Mouse (Mus musculus) stomach, postnatal 0 days (tissue): ENCODE data around the gene Spred3.

Source experiments
- CTCF ChIP-seq: IDR thresholded peaks from 2 replicates; pipeline ENCODE4 v1.5.1; 2016; ENCODE audit warnings: antibody characterized with exemption, low read depth, mild to moderate bottlenecking, moderate library complexity
- EP300 ChIP-seq: optimal IDR thresholded peaks from 2 replicates; pipeline ENCODE3; 2016; ENCODE audit warnings: antibody characterized with exemption

DNA sequence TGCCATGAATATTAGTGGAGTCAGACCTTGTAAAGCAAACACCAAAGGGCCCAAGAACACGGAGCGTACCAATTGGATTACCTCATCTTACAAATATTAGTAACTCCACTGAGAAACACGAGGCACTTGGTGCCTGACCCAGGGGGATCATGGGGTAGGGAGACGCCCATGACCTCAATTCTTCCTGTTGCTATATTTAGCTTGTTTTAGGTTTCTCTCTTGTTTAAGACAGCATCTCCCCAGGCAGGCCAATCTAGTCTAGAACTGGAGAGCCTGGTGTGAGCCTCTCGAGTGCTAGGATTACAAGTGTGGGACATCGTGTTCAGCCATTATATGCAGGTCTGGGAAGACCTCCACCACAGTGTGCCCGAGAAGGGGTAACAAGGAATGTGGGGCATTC is 9.1 kb upstream of the Spred3 start:
- TF ChIP-seq CTCF = no peak
- TF ChIP-seq EP300 = no peak
